Mouse (Mus musculus) testis, postnatal 14 days (tissue): ENCODE results near the gene Klrk1.
"Not testable (repeated sequence)": the region's sequence is repeated elsewhere in the genome, so short reads cannot be mapped to it uniquely, and the experiment has no call there.

Experiments
- DNase-seq: peaks from one replicate; pipeline ENCODE4 v3.0.0; 2021; ENCODE audit warnings: low spot score

Klrk1 gene

GRCm38 (mm10) chr6:129623735-129624134 lies at the start of gene Klrk1:
TSS of gene Klrk1 (minus strand) at chr6:129623864.
- no peak for DNase-seq

DNA sequence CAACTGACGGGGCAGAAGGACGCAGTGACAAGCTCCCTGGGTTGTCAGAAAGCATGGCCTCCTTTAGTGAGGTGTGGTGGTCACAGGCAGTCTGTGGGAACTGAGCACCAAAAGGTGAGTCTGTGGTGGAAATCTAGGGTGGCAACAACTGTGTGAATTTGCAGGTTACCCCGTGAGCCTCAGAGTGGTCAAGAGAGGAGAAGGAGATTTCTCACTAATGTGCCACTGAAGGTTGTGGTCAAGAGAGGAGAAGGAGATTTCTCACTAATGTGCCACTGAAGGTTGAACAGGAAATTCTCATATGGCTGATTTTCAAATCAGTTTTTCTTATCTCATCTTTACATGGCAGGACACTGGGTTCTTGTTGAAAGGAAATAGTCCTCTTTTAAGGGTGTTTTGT lies 37.6 kb upstream of the Klrk1 start:
- DNase-seq: not testable (repeated sequence)

DNA sequence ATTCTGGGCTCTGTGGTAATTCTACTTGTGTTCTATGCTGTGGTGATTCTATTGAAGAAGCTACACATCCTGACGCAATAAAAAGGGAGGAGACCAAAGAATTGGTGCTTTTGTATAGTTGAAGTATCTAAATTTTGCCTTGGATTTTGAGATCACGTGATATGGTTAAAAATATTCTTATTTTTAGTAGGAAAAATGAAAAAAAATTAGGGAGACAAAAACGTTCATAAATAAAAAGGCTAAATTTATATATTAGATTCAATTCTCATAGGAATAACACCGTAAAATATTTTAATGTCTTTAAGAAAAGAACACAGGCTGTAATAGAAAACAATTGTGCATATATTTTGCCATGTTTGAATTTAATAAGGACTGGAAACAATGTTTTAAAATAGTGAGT lies 36.9 kb upstream of the Klrk1 start, which contains the start of gene Klrc2:
Gene Klrc2 (minus strand): TSS at position 101 of the 400 bp plus-strand sequence.
- not testable (repeated sequence) for DNase-seq

- DNase-seq: not testable (repeated sequence)
These were observed 20.4 kb upstream of the Klrk1 start for GRCm38 (mm10) chr6:129644054-129644453.

- DNase-seq: not testable (repeated sequence)
These were observed 19.6 kb upstream of the Klrk1 start, which contains the start of gene Klrc3 for GRCm38 (mm10) chr6:129643237-129643636. TSS of gene Klrc3 (minus strand) at chr6:129643337.

DNA sequence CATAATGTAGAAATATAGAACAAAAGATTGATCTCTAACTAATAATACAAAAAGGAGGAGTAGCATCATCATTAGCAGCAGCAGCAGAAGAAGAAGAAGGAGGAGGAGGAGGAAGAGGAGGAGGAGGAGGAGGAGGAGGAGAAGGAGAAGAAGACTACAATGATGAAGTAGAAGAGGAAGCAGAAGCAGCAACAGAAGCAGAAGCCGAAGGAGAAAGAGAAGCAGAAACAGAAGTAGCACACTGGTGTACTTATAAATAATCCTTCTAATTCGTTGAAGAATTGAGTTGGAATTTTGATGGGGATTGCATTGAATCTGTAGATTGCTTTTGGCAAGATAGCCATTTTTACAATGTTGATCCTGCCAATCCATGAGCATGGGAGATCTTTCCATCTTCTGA lies 7.4 kb upstream of the Klrk1 start:
- not testable (repeated sequence) for DNase-seq

GRCm38 (mm10) chr6:129608372-129608771 lies 15.3 kb downstream of the Klrk1 start:
- DNase-seq: no peak

GRCm38 (mm10) chr6:129591508-129591907 lies 32.2 kb downstream of the Klrk1 start, which contains the start of gene Klrd1:
TSS of gene Klrd1 (plus strand) at chr6:129591782.
- DNase-seq: no peak

DNA sequence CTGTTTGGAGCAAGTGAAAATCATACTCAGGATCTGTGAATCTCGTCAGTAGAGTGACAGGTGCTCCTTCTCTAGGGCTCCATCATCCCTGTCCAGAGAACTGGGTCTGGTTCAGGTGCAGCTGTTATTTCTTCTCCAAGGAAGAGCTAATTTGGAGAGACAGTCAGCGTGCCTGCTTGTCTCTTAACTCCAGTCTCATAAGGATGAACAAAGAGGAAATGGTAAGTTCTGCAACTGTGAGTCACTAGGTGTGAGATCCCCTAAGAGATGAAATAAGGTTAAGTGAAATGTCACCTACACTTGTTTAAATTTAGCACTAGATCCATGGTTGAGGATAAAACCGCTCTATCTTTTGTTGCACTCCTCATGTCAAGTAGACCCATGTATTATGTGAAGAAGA lies 40.6 kb downstream of the Klrk1 start:
- no peak for DNase-seq

DNA sequence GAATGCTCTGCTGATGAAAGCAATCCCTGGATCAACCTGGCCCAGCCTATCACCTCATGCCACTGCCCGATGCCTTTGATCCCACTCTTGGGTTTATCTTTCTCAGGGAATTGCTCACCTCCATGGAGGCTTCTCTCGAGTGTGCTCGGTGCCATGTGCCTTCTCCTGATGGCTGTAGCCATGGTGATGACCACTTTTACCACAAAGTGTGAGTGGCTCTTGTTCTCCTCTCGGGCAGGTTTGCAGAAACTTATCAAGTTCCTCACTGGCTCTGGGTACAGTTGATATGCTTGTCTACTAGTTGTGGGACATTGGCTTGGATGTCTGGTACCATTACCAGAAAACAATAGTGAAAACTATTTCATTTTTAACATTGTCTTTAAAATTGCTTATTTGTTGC lies 41.8 kb downstream of the Klrk1 start:
- DNase-seq: no peak

GRCm38 (mm10) chr6:129581274-129581673 lies 42.4 kb downstream of the Klrk1 start:
- no peak for DNase-seq

DNA sequence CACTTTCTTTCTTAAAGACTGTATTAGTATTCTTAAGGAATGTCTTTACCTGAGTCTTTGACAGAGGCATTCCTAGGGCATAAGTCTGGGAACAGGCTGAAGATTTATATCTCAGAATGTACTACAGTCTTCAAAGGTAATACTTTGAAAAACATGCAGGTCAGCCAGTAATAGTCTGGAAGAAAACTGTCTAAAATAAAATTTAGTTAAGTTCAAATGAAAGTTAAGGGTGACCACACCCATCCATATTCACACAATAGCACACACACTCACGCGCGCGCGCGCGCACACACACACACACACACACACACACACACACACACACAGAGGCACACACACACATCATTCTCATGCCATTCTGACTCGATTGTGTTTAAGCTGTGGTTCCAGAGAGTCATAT lies 46.1 kb downstream of the Klrk1 start, which contains the start of gene Klre1:
Gene Klre1 (plus strand): TSS at position 301 of the 400 bp plus-strand sequence.
- no peak for DNase-seq

- DNase-seq: no peak
These were observed 48.3 kb downstream of the Klrk1 start for GRCm38 (mm10) chr6:129575315-129575714.

GRCm38 (mm10) chr6:129565257-129565656 lies 58.4 kb downstream of the Klrk1 start:
- DNase-seq: no peak
